Mouse (Mus musculus) forebrain, embryonic 13.5 days (tissue): ENCODE results near the gene Dhcr24. TPM values are rescaled to one million over a fixed set of nuclear protein-coding genes. Genes with fewer than 3 reads are reported as not detected.
A peak's percentile ranks its signal among the peaks of the same experiment; 100 is the strongest.

ENCODE experiments used
- ATAC-seq: fragments of 200-750 bp; cut with Nextera tagmentation; 2 replicates; pipeline ENCODE4 v1.8.0; 2017
- H3K27ac ChIP-seq: fragments of 300-500 bp; sonication (generic); 2 replicates; pipeline ENCODE4 v1.5.1; 2015; ENCODE audit warnings: inconsistent platforms, mild to moderate bottlenecking, moderate library complexity
- H3K27me3 ChIP-seq: fragments of 300-500 bp; sonication (generic); 2 replicates; pipeline ENCODE4 v1.6.1; 2015; ENCODE audit warnings: mild to moderate bottlenecking, inconsistent platforms
- H3K36me3 ChIP-seq: fragments of 300-500 bp; sonication (generic); 2 replicates; pipeline ENCODE4 v1.6.1; 2015; ENCODE audit warnings: mild to moderate bottlenecking, inconsistent platforms; ENCODE audit not compliant: poor library complexity, severe bottlenecking
- H3K4me1 ChIP-seq: fragments of 300-500 bp; sonication (generic); 2 replicates; pipeline ENCODE4 v1.6.1; 2015; ENCODE audit warnings: inconsistent platforms
- H3K4me2 ChIP-seq: fragments of 300-500 bp; sonication (generic); 2 replicates; pipeline ENCODE4 v1.6.1; 2015; ENCODE audit warnings: inconsistent platforms, mild to moderate bottlenecking, moderate library complexity
- H3K4me3 ChIP-seq: fragments of 300-500 bp; sonication (generic); 2 replicates; pipeline ENCODE4 v1.5.1; 2015; ENCODE audit warnings: mild to moderate bottlenecking, inconsistent platforms
- H3K9ac ChIP-seq: fragments of 300-500 bp; sonication (generic); 2 replicates; pipeline ENCODE4 v1.6.1; 2015; ENCODE audit warnings: mild to moderate bottlenecking, inconsistent platforms
- H3K9me3 ChIP-seq: fragments of 300-500 bp; sonication (generic); replicated peaks from 2 replicates; pipeline ENCODE4 v1.6.1; 2016; ENCODE audit warnings: inconsistent platforms
- WGBS: fragments of 180-500 bp; shearing (Covaris S2); methylation state at CpG from one replicate; pipeline ENCODE4 v1.1.7; 2015; 5-methylcytosine and 5-hydroxymethylcytosine counted together
- polyA plus RNA-seq: library from polyadenylated mRNA; unstranded; fragments of >200 nt; fragmentation: Nextera tagmentation; extraction: Ambion mirVana; gene quantifications from 2 replicates; pipeline ENCODE4 v1.2.1, GENCODE M21; 2015

Gene Dhcr24
- polyA plus RNA-seq, 1 experiment from 2014 or later = 6.5 TPM

DNA sequence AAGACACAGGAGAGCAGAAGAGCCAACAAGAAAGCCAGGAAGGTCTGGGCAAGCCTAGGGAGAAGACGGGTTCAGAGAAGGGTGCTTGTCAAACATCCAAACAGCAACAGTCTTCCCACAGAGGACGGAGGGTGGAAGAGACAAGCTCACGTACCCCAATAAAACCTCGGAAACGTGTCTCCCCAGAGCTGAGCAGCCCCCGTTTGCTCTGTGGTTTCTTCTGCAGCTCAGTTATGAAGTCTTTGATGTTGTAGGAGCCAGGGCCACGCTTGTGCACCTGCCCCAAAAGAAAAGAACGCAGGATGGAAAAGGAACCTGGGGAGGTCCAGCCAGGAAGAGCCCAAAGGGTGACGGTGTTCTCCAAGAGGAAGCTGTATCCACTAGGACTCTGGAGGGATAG lies 54.0 kb downstream of the Dhcr24 start:
- no peak overlapping the region for H3K9ac ChIP-seq
- H3K9me3 ChIP-seq = no peaks in the 10 kb centered on the region
- H3K4me1 ChIP-seq = peaks cover 9% of the 10 kb centered on the region
- H3K27me3 ChIP-seq = peaks cover 14% of the 10 kb centered on the region; the same call in 1 of the 2 replicates
- H3K4me2 ChIP-seq = no peak overlapping the region
- H3K4me3 ChIP-seq = no peak overlapping the region
- no peak for ATAC-seq
- H3K27ac ChIP-seq = no peak overlapping the region
- H3K36me3 ChIP-seq = no peaks in the 10 kb centered on the region
- 87% methylated on average over 9 of the region's 9 CpGs for whole genome bisulfite sequencing

DNA sequence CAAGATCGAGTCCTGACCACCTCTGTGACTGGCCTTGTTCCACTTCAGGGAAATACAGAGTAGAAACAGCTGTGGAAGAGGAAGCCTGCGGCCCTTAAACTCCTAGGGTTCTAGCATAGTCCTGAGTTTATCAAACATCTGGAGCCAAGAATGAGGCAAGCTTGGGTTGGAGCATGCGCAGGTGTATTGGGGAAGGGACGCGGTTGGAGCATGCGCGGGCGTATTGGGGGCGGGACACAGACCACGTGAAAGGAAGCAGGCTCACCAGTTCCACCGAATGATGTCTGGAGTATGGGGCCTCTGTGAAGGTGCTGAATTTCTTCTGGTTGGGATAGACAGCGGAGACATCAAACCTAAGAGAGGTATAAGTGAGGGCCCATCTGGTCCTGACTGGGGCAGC lies 54.8 kb downstream of the Dhcr24 start:
- no peak overlapping the region for H3K4me2 ChIP-seq
- peaks cover 14% of the 10 kb centered on the region; the same call in 1 of the 2 replicates for H3K27me3 ChIP-seq
- peaks cover 9% of the 10 kb centered on the region for H3K4me1 ChIP-seq
- H3K9me3 ChIP-seq = no peaks in the 10 kb centered on the region
- no peak overlapping the region for H3K27ac ChIP-seq
- no peak overlapping the region for H3K4me3 ChIP-seq
- H3K9ac ChIP-seq = no peak overlapping the region
- 87% methylated on average over 12 of the region's 12 CpGs for WGBS
- no peak for ATAC-seq
- H3K36me3 ChIP-seq = no peaks in the 10 kb centered on the region

DNA sequence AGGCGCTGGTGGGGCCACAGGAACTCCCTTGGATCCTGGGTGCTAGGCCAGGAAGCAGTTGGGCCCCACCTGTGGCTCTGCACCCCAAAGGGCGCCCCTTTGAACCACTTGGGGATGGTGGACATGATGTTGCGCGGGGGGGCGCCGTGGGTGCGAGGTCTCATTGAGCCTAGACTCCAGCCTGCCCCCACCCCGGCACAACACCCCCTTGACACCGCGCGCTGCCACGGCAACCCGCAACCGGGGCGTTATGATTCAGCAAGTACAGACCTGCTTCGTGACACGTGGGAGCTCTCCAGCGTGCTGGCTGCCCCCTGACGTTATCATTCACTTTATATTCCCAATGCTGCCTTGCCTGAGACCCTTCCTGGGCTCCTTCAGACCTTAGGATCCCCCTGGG lies 56.2 kb downstream of the Dhcr24 start, which contains the start of gene Lexm:
Gene Lexm, minus strand, starts transcription at position 186 of the 400 bp plus-strand sequence.
- under 1% methylated on average over 18 of the region's 19 CpGs for WGBS
- Histone ChIP-seq H3K4me3 (peak within 1 kb of the TSS; percentile 12; the same call in 1 of the 2 replicates), H3K4me1 (peaks cover 9% of the 10 kb centered on the region), H3K9ac (peak within 1 kb of the TSS; percentile 30; the same call in 1 of the 2 replicates), H3K9me3 (no peaks in the 10 kb centered on the region), H3K4me2 (peak within 1 kb of the TSS; percentile 53), H3K36me3 (no peaks in the 10 kb centered on the region), H3K27me3 (peaks cover 25% of the 10 kb centered on the region), H3K27ac (no peak within 1 kb of the TSS)
- ATAC-seq = no peak

DNA sequence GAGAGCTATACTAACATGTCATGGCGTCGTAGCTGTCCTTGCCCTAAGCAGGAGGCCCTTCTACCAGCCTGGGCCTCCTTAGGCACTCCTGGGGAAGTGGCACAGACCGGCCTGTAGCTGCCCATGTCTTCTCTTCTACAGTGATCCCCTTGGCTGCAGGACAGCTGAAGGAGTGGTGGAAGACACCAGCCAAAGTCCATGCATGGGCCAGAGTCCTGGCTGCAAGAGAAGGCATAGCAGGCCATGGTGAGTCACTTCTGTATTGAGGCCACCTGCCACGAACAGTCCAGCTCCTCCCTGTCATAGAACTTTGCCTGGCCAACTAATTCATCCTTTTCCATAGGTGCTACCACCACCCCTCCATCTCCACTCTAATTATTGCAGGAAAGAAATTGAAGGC lies 58.1 kb downstream of the Dhcr24 start:
- no peak overlapping the region for H3K4me3 ChIP-seq
- H3K4me1 ChIP-seq = peaks cover 12% of the 10 kb centered on the region
- WGBS = 85% methylated on average over 4 of the region's 4 CpGs
- ATAC-seq = no peak
- H3K36me3 ChIP-seq = no peaks in the 10 kb centered on the region
- H3K27ac ChIP-seq = no peak overlapping the region
- no peaks in the 10 kb centered on the region for H3K9me3 ChIP-seq
- H3K4me2 ChIP-seq = no peak overlapping the region
- H3K27me3 ChIP-seq = peaks cover 44% of the 10 kb centered on the region
- H3K9ac ChIP-seq = no peak overlapping the region

DNA sequence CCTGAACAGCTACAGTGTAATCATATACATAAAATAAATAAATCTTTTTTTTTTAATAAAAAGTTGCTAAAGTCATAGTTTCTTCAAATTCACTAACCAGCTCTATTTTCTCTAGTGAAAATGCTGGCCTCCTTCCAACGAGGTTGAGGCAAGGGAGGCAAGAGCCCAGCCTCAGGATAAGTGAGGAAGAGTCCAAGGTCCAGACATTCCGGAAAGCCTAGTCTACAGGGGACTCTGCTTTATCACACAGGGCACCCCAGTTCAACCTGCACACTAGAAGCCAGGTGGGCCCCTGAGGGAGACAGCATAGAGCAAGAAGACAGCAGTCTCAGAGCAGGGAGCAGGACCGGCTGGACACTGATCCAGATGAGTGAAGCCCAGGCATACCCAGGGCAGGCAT lies 60.6 kb downstream of the Dhcr24 start:
- Histone ChIP-seq H3K27me3 (peaks cover 44% of the 10 kb centered on the region), H3K9me3 (no peaks in the 10 kb centered on the region), H3K4me2 (no peak overlapping the region), H3K4me3 (no peak overlapping the region), H3K9ac (no peak overlapping the region), H3K36me3 (no peaks in the 10 kb centered on the region), H3K27ac (no peak overlapping the region), H3K4me1 (peaks cover 9% of the 10 kb centered on the region)
- ATAC-seq = no peak
- 78% methylated on average over 3 of the region's 3 CpGs for WGBS

DNA sequence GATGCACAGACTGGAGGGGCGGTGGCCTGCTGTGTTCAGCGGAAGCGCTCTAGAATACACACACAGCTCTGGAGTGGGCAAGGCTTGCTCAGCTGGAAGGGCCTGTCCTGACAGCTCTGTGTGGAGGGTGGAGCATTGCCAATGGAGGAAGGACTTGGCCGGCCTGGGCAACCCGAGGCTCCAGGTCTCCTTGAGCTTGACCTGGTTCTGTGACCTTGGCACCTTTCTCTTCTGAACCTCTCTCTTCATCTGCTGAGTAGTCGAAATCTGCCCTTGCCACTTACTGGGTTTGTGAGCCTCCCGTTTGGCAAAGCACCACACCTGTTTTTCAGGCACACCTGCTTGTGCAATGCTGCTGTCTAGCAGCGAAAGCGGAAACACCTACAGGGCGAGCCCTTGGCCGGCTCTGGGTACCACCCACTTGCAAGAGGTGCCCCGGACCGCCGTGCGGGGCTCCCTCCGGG lies 61.2 kb downstream of the Dhcr24 start, which contains the start of gene Ttc22:
Gene Ttc22, plus strand, starts transcription at position 403 of the 464 bp plus-strand sequence.
- Histone ChIP-seq H3K4me1 (peaks cover 6% of the 10 kb centered on the region), H3K4me3 (no peak within 1 kb of the TSS), H3K27me3 (peaks cover 44% of the 10 kb centered on the region), H3K36me3 (no peaks in the 10 kb centered on the region), H3K4me2 (no peak within 1 kb of the TSS), H3K9ac (no peak within 1 kb of the TSS), H3K9me3 (no peaks in the 10 kb centered on the region), H3K27ac (no peak within 1 kb of the TSS)
- 38% methylated on average over 16 of the region's 16 CpGs for WGBS
- ATAC-seq = no peak

DNA sequence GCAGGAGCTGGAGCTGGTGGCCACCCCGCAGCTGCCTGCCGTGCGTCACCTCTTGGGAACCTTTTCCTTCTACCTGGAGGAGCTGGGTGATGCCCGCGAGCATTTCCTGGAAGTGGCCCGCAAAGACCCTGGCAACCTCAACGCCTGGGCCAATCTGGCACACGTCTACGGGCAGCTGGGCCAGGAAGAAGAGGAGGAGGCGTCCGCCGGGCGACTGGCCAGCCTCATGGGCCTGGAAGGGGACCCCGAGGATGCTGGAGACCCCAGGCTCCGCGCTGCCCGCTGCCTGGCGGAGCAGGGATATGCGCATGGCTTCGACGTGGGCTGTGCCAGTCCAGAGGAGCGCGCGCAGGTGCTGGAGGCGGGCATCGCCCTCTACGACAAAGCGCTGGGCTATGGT lies 61.9 kb downstream of the Dhcr24 start:
- Histone ChIP-seq H3K4me1 (peaks cover 5% of the 10 kb centered on the region; the same call in 1 of the 2 replicates), H3K9me3 (no peaks in the 10 kb centered on the region), H3K4me2 (no peak overlapping the region), H3K4me3 (no peak overlapping the region), H3K27me3 (peaks cover 41% of the 10 kb centered on the region), H3K27ac (no peak overlapping the region), H3K36me3 (no peaks in the 10 kb centered on the region), H3K9ac (no peak overlapping the region)
- ATAC-seq = no peak
- 36% methylated on average over 26 of the region's 28 CpGs for WGBS

DNA sequence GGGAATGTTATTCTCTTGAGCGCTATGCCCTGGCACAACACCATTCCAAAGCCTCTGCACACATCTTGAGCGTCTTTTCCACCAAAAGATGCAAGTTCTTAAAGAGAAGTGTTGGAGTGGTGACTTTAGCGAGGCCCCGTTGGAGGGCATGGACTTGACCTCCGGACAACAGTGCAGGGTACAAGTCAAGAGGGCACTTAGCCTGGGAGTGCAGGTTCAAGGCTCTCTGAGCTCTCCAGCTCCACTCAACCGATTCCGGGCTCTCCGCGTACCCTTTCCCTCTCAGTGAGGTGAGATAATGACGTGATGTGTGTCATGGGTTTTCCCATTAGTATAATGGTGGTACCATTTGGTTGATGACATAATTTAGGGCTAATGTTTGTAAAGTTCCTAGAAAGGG lies 63.4 kb downstream of the Dhcr24 start:
- H3K27me3 ChIP-seq = peaks cover 39% of the 10 kb centered on the region
- H3K27ac ChIP-seq = no peak overlapping the region
- WGBS = 90% methylated on average over 10 of the region's 10 CpGs
- ATAC-seq = no peak
- H3K4me1 ChIP-seq = peaks cover 8% of the 10 kb centered on the region; the same call in 1 of the 2 replicates
- H3K4me3 ChIP-seq = no peak overlapping the region
- no peak overlapping the region for H3K9ac ChIP-seq
- no peak overlapping the region for H3K4me2 ChIP-seq
- H3K9me3 ChIP-seq = no peaks in the 10 kb centered on the region
- H3K36me3 ChIP-seq = no peaks in the 10 kb centered on the region

DNA sequence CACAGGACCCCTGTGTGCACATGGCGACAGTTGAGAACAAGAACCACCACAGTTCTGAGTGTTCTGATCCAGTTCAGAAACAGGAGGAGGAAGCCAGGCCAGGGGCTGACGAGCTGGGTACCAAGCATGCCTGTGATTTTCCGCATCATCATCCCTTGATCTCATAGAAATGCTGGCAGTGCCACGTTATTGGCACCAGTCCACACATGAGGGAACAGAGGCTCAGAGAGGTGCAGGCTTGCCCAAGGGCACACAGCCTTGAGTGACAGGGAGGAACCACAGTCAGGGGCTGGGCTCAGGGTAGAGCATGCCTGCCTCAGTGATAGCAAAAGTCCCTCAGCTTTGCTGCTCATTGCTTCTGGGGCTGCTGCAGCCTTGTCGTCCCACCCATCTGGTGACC lies 67.0 kb downstream of the Dhcr24 start:
- Histone ChIP-seq H3K36me3 (no peaks in the 10 kb centered on the region), H3K4me2 (no peak overlapping the region), H3K27ac (no peak overlapping the region), H3K27me3 (peaks cover 26% of the 10 kb centered on the region), H3K9me3 (no peaks in the 10 kb centered on the region), H3K4me1 (peaks cover 17% of the 10 kb centered on the region), H3K9ac (no peak overlapping the region), H3K4me3 (no peak overlapping the region)
- no peak for ATAC-seq
- 75% methylated on average over 5 of the region's 5 CpGs for WGBS

DNA sequence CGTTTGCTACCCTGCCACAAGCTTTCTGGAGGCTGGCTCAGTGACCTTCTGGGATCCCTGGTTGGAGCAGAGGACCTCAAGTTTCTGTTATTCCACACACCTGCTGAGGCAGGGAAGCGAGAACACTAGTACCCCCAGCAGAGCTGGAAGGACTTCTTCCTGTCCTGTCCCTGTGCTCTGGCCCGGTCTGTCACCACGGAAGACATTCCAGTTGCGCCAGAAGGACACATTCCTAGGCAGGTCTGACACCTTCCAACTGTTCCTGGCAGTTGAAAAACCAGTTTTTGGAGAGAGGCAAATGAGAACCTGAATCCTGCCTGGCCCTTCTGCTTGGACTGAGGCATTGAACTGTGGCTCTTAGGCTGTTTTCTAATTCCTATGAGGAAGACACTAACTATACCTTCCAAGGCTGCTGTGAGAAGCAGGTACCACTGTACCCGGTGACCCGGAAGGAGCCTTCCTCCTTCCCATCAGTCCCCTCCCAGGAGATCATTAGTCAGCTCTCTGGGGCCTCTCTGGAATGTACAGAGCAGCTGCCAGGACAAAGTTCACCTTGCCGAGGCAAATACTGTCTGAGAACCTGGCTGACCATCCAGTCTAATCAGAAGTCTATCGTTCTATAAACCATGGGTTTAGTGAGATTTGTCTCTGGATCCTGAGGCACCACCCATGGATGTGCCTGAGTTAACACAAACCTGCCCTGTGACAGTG lies 68.0 kb downstream of the Dhcr24 start:
- no peak overlapping the region for H3K9ac ChIP-seq
- H3K36me3 ChIP-seq = no peaks in the 10 kb centered on the region
- no peaks in the 10 kb centered on the region for H3K9me3 ChIP-seq
- peaks cover 16% of the 10 kb centered on the region for H3K27me3 ChIP-seq
- no peak overlapping the region for H3K27ac ChIP-seq
- peaks cover 24% of the 10 kb centered on the region for H3K4me1 ChIP-seq
- H3K4me3 ChIP-seq = no peak overlapping the region
- ATAC-seq = no peak
- no peak overlapping the region for H3K4me2 ChIP-seq
- 60% methylated on average over 9 of the region's 9 CpGs for WGBS

DNA sequence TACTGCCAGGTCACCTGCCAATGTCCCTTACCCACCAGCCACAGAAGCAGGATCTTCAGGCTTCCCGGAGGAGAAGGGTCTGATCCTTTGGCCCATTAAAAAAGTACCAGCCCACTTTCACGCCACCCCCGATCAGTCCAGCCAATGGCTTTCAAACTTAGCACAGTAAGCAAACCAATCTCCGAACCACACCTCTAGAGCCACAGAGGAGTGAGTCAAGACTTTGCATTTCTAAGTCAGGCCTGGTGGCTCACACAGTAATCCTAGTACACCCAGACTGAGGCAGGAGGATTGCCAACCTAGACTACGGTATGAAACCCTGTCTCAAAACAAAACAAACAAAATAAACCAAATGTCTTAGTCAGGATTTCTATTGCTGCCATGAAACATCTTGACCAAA lies 68.5 kb downstream of the Dhcr24 start:
- Histone ChIP-seq H3K27ac (no peak overlapping the region), H3K4me1 (peaks cover 26% of the 10 kb centered on the region), H3K4me2 (no peak overlapping the region), H3K9ac (no peak overlapping the region), H3K36me3 (no peaks in the 10 kb centered on the region), H3K9me3 (no peaks in the 10 kb centered on the region), H3K4me3 (no peak overlapping the region), H3K27me3 (peaks cover 11% of the 10 kb centered on the region)
- ATAC-seq = no peak
- WGBS = 76% methylated on average over 5 of the region's 5 CpGs

DNA sequence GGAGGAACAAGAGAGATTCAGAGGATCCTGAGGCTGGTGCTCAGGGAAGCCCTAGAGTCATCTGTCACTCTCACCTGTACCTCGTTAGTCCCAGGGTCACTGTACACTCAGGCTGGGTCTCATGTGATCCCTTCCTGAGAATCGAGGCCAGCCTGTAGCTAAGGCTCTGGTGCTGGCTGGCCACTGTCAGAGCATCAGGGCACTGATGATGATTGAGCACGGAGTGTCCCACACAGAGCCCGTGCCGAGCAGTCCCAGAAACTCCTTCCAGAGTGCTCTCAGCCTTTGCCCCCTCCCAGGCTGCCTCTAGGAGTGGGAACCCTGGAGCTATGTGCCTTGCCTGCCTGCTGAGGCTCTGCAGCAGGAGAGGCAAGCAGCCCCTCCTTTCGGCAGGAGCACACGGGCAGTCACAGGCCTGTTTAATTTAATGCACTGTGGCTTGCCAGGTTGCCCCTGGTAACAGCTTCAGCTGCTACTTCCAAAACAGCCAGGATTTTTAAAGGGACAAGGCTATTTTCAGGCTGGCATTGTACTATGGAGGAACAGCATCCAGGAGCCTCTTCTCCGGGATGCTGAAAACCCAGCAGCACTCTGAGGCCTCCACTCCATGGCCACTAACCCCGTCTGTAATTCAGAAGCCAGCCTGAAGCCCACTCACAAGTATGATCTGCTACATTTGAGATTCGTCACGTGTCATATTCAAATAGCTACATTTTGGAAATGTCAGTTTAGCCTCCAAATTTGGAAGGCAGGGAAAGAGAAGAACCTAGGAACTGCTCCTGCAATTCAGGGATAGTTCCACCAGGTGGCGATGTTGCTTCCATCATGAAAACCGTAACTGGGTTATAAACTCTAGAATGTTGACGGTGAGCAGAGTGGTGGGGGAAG lies 69.7 kb downstream of the Dhcr24 start:
- Histone ChIP-seq H3K9ac (no peak overlapping the region), H3K9me3 (no peaks in the 10 kb centered on the region), H3K27me3 (peaks cover 6% of the 10 kb centered on the region), H3K36me3 (no peaks in the 10 kb centered on the region), H3K27ac (peak overlapping the region; percentile 62), H3K4me2 (peak overlapping the region; percentile 12; the same call in 1 of the 2 replicates), H3K4me3 (no peak overlapping the region), H3K4me1 (peaks cover 26% of the 10 kb centered on the region)
- peak; percentile 91 for ATAC-seq
- 22% methylated on average over 14 of the region's 14 CpGs for WGBS
